Mouse (Mus musculus) kidney, adult 9 months (tissue): ENCODE results near the gene Cort.
"Not testable (repeated sequence)": the region's sequence is repeated elsewhere in the genome, so short reads cannot be mapped to it uniquely, and the experiment has no call there.

Experiments
- DNase-seq: peaks from one replicate; pipeline ENCODE4 v3.0.0; 2022

Gene Cort

DNA sequence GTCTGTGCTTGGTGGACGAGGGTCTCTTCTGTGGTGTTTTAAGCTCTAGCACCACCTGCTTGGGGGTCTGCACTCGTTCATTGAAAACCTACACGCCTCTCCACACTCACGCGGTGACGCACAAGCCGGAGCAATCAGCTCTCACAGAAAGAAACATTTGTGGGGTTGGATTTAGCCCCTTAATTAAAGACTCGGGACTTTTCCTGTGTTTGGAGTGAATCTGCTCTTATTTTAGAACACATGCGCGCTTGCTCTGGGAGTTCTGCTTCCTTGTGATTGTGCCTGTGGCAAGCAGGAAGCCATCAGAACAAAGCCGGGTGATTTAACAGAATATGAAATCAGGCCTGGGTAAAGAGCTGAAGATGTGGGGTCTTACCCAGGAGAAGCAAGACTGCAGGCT, at the start of gene Cort:
Gene Cort, minus strand, starts transcription at position 101 of the 400 bp plus-strand sequence.
- no peak for DNase-seq

DNA sequence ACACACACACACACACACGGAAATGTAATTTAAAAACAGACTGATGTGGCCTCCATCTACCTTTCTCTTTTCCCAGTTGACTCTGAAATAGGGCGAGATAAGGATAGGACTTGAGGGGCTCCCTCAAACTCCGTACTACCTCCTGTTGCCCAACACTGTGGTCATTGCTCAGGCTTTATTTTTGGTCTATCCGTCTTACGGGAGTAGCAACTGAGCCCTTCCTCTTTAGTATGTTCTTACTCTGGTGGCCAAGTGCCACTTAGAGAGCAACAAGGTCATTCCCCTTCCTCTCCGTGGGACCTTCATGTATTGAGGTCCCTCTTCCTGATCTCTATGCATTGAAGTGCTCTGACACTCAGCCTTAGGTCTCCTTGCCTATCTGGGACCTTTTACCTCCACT, 47.1 kb upstream of the Cort start:
- DNase-seq, result no peak

DNA sequence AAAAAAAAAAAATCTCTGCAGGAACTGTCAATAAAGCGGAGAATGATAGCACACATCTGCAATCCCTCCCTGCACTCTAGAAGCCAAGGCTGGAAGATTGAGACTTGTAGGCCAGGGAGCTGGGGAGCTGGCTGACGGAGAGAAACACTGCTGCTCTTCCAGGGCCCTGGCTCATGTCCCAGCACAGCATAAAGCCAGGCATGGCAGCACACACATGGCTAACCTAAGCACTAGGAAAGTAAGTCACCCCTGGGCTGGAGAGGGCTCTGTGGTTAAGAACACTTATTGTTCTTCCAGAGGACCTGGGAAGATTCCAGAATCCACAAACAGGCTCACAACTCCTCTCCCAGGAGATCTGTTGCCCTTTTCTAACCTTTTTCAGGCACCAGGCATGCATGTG, 46.1 kb upstream of the Cort start:
- DNase-seq, result no peak

DNA sequence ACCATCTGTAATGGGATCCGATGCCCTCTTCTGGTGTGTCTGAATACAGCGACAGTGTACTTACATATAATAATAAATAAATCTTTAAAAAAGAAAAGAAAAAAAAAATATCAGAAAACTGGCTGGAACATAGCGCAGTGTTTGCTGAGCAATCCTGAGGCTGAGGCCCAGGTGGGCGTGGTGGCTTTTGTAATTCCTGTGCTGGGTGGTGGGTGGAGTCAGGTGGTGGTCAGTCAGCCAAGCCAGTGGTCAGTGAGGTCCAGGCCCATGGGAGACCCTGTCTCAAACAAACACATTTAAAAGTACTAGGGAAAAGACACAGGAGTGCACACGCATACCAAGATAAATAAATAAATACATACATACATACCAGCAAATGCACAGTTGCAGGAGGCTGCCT, 45.5 kb upstream of the Cort start:
- DNase-seq, result no peak

DNA sequence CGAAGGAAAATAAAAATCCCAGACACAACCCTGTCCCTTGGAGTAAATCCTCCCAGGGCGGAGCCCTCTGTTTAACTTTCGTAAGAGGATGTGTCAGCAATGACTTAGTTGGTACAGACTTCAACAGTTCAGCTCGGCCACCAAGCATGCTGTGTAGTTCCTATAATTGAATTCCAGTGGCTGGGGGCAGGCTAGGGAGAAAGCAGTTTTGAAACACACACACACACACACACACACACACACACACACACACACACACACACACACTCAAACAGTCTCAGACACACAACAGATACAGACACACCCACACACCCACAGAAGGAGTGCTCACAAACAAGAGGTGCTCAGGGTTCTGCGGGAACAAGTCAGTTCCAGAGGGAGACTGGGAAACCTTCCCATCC, 45.0 kb upstream of the Cort start:
- no peak for DNase-seq

DNA sequence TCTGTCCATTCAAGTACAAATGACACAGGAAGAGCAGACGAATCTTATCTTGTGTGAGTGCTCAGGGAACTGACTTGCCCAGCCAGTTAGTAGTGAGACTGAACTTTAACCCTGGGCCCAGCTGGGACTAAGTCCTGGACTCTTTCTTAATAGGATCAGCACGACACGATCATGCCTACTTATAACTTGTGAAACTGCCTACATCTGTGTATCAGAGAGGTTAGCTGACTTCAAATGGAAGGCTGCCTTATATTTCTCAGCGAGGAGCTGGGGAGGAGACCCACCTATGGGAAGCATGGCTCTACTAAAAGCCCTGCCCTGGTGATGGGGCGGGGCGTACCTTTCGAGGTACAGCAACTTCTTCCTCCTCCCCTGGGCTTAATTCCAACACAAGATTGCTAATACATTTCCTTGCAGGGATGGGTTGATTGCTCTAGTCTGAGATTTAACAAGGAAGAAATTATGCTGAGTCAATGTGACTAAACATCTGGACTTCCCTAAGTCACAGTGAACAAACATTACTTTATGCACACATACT, 43.9 kb upstream of the Cort start:
- DNase-seq, result peak; percentile 89

DNA sequence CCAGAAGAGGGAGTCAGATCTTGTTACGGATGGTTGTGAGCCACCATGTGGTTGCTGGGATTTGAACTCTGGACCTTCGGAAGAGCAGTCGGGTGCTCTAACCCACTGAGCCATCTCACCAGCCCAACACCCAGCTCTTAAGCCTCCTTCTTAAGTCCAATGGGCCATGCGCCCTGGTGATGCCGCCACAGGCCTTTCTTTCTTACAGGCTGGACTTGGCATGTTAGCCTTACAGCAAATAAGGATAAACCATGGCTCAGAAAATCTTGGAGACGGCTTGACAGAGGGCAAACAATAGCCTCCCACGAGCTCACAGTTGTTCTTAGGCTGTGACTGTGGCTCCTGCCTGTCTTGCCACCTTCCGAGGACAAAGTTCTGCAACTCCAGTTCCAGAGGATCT, 43.4 kb upstream of the Cort start:
- DNase-seq, result not testable (repeated sequence)

DNA sequence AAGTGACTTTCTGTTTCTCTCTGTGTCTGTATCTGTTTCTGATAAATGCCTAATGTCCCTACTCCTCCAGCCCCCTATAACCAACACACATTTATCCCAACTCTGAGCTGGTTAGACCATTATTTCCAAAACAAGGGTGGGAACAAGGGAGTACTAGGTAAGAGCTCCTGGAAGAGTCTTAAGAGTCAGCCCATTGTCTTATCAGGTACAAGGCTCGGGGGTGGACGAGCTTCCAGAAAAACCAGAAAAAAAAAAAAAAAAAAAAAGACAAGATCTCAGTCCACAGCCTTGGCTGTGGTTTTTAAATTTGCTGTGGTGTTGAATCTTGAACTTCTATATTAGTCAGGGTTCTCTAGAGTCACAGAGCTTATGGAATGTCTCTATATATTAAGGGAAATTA, 41.5 kb upstream of the Cort start:
- no peak for DNase-seq

DNA sequence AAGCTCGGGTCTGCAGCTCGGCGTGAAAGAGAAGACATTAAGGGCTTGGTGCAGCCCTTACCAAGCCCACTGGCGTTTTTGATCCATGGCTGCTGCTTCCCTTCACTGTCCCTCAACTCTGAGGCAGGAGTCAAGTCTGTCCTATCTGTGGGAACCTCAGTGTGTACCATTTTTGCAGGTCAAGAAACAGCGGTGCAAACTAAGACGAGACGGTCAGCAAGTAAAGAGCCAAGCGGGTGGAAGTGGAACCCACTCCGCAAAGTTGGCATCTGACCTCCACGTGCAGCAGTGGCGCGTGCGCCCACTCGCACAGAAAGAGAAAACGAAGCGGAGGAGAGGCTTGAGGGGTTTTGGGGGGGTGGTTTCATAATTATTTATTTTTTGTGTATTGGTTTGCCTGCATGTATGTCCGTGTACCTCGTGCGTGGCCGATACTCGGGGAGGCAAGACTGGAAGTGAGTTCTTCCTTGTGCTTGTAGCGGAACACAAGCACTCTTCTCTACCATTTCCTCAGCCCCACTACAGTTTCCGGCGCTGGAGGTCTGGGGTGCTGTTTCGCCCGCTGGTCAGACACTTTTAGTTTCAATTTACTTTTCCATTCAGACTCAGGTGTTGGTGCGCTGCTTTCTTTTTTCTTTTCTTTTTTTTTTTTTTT, 40.5 kb upstream of the Cort start:
- DNase-seq, result peak; percentile 45

DNA sequence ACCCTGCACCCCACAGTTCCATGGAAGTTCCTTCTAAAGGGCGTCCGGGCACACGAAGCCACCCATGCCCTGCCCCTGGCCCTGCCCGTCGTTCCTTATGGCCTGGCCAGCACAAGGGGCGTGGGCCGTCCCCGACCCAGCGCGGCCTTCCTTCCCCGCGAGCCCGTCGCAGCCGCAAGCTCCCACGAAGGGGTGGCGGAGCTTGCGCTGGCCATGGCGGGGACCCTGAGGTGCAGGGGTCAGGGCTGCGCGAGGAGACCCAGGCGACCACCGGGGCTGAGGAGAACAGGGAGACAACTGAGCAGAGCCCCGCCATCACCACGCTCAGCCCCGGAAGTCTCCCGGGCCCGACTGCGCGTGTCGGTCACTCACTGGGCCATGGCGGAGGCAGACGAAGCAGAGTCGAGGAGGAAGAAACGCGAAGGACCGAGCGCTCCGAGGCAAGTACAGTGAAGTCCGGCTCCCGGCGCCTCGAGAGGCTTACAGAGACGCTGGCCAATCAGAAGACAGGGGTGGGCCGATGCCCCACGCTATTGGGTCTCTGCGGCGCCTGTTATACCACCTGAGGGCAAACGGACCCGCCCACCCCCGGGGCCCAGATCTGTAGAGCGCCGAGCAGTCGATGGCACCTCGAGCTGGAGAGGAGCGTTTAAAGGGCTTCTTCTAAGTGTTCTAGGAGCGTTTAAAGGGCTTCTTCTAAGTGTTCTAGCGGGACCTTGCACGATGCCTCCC, 39.8 kb upstream of the Cort start, which contains the start of gene Pgd:
Gene Pgd, minus strand, starts transcription at position 557 of the 732 bp plus-strand sequence.
- peak; percentile 98 for DNase-seq

DNA sequence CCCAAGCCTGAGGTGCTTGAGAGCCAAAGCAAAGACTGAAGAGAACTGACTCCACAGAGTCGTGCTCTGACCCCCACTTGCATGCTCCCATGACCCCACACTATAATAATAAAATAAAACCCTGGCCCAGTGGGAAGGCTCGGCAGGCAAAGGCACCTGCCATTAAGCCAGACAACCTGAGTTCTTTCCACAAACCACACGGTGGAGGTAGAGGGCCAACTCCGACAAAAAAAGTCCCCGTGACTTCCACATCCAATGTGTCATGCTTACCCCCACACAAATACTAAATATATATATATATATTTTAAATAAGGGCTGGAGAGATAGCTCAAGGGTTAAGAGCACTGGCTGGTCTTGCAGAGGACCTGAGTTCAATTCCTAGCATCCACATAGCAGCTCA, 37.6 kb upstream of the Cort start:
- no peak for DNase-seq

DNA sequence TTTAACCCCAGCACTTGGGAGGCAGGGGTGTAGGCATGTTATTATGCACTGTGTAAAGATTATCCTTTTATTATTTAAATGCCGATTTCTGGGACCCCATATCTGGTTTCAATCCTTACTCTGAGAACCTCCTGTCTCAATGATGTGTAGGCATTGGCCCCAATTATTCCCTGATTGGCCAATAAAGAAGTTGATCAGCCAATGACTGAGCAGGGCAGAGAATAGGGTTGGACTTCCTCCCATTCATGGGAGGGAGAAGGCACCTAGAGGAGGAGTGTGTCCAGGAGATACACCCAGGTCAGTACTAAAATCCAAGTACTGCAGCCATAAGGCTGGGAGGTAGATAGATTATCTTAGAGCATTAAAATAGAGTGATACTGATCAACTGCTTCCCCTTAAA, 36.6 kb upstream of the Cort start:
- no peak for DNase-seq

DNA sequence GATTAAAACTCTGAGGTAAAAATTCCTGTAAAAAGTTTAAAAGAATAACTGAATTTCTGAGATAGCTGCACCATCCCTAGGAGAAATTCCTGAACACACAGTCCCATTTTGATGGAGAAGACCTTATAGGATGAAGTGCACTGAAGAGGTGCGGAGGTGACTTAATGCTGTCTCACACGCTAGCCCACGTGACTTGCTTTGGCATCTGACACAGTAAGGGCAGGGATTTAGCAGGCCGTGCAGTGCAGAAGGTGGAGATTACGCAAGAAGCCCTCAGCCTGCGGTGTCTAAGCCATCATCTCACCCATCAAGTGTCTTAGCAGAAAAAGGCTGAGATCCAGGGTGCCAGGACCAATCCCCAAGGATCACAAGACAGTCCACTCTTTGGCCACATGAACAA, 34.6 kb upstream of the Cort start:
- DNase-seq, result no peak

DNA sequence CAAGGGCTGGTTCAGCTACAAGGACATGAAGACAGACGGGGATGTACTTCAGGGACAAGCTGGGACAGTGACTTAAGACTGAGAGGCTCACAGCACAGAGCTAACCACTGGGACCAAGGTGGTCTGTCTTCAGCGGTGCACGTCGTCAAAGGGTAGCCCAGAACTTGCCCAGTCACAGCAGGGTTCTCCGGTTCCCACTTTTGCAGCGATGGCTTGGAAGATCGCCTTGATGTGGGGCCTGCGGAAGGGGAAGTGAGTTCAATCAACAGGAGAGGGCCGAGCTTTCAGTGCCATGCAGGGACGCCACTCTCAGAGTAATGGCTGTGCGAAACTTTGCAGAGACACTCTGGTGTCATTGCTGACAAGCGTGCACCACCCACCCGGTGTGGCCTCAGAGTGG, 33.3 kb upstream of the Cort start:
- DNase-seq, result no peak

DNA sequence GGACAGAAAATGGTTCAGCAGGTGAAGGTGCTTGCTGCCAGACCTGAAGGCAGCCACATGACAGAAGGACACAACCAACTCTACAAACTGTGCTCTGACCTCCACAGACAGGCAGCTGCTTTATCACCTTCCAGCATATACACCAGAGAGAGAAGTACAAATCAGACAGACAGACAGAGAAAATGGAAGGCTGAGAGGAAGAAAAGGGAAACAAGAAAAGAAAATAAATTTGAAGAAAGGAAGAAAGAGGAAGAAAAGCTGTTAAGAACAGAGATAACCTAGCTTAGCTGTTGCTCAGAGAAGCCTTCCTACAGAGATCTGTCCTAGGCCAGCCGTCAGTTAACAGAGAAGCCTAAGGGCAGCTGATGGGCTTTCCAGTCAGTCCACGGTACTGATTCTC, 32.6 kb upstream of the Cort start:
- no peak for DNase-seq

DNA sequence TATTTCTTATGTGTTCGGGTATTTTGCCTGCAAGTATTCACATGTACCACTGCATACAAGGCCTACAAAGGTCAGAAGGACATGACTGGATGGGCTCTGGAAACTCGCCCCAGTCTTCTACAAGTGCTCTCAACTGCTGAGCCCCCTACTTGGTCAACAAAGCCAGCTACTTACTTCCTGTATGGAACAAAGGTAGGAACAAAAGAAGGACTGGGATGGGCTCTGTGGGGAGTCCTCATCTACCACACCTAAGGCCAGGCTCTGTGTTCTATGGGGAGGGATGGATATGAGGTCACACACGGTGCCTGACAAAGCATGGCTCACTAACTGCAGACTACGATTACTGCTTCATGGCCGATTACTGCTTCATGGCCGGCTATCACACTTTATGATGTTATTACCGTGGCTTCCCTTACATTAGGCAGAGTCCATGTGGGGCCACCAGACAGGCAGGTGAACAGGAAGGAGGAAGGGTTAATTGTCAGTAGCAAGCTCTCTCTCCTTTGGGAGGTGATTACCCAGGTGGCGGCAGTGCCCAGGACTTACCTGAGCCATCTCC, 30.9 kb upstream of the Cort start:
- no peak for DNase-seq

DNA sequence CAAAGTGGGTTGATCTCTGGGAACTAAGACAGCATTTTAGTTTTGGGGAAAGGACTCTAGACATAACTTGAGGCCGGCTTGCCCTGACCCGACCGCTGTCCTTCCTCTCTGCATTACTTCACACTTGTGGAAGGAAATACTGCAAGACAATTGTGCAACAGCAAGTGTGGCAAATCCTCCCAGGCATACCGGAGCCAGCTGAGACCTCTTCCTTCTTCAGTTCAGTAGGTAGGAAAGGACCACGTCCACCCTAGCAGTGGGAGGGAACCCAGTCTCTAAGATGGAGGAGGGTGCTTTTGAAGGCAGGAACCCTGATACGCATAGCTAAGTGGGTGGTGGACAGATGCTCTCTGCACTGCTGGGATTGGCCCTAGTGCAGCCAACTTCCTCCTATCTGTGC, 29.1 kb upstream of the Cort start:
- no peak for DNase-seq

DNA sequence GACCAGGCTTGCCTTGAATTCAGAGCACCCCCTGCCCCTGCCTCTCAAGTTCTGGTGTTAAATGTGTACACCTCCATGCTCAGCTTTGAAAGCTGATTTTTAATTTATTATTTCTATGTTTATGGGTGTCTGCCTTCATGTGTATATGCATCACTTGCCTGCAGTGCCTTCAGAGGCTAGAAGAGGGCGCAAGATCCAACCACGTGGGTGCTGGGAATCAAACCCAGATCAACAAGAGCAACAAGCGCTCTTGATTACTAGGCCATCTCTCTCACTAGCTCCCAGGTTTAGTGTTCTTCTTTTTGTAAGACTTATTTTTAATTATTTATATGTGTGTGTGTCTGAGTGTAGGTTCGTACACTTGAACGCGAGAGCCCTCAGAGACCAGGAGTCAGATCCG, 28.3 kb upstream of the Cort start:
- no peak for DNase-seq

DNA sequence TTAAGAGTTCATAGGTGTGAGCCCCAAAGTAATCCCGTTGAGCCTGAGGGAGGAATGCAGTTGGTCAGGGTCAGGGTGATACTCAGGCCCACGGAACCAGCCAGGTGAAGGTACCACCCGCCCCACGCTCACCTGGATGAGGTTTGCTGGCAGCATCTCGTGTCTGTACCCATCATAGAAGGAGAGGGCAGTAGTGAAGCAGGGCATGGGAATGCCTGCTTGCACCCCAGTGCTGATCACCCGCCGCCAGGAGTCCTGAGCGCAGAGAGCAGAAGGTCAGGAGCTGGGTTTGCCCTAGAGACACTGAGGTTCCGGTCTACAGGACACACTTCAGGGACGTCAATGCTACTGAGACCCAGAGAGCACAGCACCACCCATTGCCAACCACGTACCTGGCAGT, 24.2 kb upstream of the Cort start:
- DNase-seq, result no peak

DNA sequence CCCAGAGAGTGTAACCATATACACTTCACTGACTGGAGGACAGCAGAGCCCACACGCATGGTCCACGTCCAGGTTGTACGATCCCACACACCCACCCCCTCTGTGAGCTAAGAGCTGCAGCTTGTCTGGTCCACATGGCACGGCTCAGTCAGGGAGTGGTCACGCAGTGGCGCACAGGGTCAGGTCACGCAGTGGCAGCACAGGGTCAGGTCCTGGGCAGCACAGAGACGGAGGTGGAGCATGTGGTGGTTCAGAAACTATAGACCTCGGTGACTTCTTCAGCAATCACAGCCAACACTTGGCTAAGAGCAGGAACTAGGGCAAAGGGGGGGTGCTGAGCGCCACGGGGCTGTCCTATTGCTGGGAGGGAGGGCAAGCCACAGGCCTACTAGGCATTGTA, 23.7 kb upstream of the Cort start:
- DNase-seq, result no peak

DNA sequence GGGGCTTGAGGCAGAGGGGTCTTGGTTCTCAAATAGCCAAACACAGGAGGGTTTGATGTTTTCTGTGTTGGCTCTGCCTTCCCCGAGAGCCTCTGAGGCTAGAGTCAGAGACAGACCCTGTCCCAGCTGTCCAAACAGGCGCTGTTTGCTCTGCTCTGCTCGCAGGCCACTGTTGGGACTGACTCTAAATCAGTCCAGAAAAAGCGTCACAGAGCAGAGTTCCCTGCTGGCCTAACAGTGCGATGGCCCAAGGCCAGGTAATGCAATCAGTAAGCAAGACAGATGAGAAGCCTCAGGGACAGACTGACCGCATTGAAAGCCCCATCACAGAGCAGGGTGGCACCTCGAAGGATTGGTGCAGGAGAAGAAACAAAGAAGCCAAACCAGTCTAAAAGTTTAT, 23.0 kb upstream of the Cort start:
- no peak for DNase-seq

DNA sequence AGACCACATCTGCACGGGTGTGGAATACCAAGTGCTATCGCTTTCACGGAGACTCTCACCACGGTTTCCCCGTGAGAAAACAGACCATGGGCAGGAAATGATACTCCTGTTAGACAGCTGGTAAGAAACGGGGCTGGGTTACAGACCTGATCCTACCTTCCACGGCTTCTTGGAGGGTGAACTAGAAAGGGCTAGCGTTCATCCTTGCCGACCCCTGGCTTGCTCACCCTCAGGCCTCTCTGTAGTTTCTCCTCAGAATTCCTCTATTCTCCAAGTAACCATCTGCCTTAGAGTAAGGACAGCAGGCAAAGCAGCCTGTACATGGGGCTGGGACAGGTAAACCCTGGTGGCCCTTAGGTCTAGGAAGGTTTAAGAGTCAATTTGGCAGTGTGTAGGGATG, 22.6 kb upstream of the Cort start:
- DNase-seq, result no peak

DNA sequence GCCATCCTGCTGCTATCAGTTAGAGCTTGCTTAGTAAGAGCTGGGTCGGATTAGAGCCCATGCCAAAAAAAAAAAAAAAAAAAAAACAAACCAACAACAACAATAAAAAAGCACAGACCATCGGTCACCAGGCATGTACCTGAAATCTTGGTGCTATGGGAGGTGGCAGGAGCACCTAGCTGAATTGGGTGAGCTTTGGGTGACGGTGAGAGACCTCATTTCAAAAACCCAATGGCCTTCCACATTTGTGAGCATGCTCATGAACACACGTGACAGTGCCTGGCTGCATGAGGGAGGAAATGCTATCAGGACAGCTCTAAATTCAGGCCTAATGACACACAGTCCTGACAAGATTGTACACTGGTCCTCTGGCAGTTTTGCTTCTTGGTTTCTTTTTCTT, 21.5 kb upstream of the Cort start:
- DNase-seq, result no peak

DNA sequence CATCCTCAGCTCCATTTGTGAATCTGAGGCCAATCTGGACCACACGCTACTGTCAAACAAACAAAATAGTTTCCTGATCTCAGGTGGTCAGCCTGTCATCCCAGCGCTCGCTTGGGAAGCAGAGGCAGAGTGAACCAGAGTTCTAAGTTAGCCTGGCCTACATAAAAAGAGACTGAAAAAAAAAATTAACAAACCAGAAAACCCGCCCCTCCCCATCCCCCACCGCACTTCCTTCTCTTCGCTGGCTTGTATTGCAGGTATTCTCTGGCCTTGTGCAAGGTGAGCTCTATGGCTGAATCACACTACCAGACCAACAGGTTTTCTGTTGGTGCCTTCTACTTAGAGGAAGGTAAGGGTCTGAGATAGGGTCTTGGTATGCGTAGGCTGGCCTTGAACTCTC, 21.0 kb upstream of the Cort start:
- no peak for DNase-seq
